Mouse (Mus musculus): ENCODE results near the gene Gripap1. TPM values are rescaled to one million over a fixed set of nuclear protein-coding genes. Genes with fewer than 3 reads are reported as not detected.
"Not testable (repeated sequence)": the region's sequence is repeated elsewhere in the genome, so short reads cannot be mapped to it uniquely, and the experiment has no call there.

Gene Gripap1
- polyA plus RNA-seq, 1 experiment from 2014 or later: 32.2 TPM

- no peak overlapping the region for H3K9ac ChIP-seq
- H3K4me1 ChIP-seq (replicated peaks): no peaks in the 10 kb centered on the region
- H3K9me3 ChIP-seq (replicated peaks): no peaks in the 10 kb centered on the region; the same call in 1 of the 2 replicates
- ATAC-seq (ENCODE audit: insufficient number of reproducible peaks, low FRiP score): no peak
- peaks cover 4% of the 10 kb centered on the region; the same call in 1 of the 2 replicates for H3K36me3 ChIP-seq
- no peak overlapping the region for H3K4me3 ChIP-seq
- no peak overlapping the region for H3K4me2 ChIP-seq
- H3K27me3 ChIP-seq (replicated peaks): no peaks in the 10 kb centered on the region
- no peak overlapping the region for H3K27ac ChIP-seq (ENCODE audit: poor library complexity, severe bottlenecking)
- WGBS: 10% methylated on average over 3 of the region's 3 CpGs
These were observed 10.3 kb upstream of the Gripap1 start for GRCm38 (mm10) chrX:7779294-7779693.

- no peaks in the 10 kb centered on the region for H3K36me3 ChIP-seq
- H3K4me1 ChIP-seq (replicated peaks): no peaks in the 10 kb centered on the region
- H3K27me3 ChIP-seq (replicated peaks): no peaks in the 10 kb centered on the region
- H3K4me3 ChIP-seq: no peak overlapping the region
- no peak overlapping the region for H3K27ac ChIP-seq (ENCODE audit: poor library complexity, severe bottlenecking)
- 77% methylated on average over 4 of the region's 4 CpGs for whole genome bisulfite sequencing
- H3K9ac ChIP-seq: no peak overlapping the region
- no peak for ATAC-seq (ENCODE audit: insufficient number of reproducible peaks, low FRiP score)
- H3K9me3 ChIP-seq (replicated peaks): no peaks in the 10 kb centered on the region; the same call in 1 of the 2 replicates
- no peak overlapping the region for H3K4me2 ChIP-seq
These were observed 6.9 kb upstream of the Gripap1 start for GRCm38 (mm10) chrX:7782603-7783092.

- no peaks in the 10 kb centered on the region for H3K27me3 ChIP-seq (replicated peaks)
- H3K27ac ChIP-seq (ENCODE audit: poor library complexity, severe bottlenecking): no peak overlapping the region
- H3K9me3 ChIP-seq (replicated peaks): no peaks in the 10 kb centered on the region
- peak overlapping the region; percentile 58 for H3K4me3 ChIP-seq
- no peak for ATAC-seq (ENCODE audit: insufficient number of reproducible peaks, low FRiP score)
- peak overlapping the region; percentile 69 for H3K9ac ChIP-seq
- 26% methylated on average over 5 of the region's 5 CpGs for WGBS
- 0 out of 2 replicates have a peak, but pooled peaks cover 4% of the 10 kb centered on the region for H3K36me3 ChIP-seq
- H3K4me1 ChIP-seq (replicated peaks): 0 out of 2 replicates have a peak, but pooled peaks cover 6% of the 10 kb centered on the region
- peak overlapping the region; percentile 69 for H3K4me2 ChIP-seq
These were observed 744 bp downstream of the Gripap1 start for GRCm38 (mm10) chrX:7790309-7790708.

- no peak for ATAC-seq (ENCODE audit: insufficient number of reproducible peaks, low FRiP score)
- H3K4me1 ChIP-seq (replicated peaks): 0 out of 2 replicates have a peak, but pooled peaks cover 6% of the 10 kb centered on the region
- no peak overlapping the region for H3K27ac ChIP-seq (ENCODE audit: poor library complexity, severe bottlenecking)
- H3K36me3 ChIP-seq: 0 out of 2 replicates have a peak, but pooled peaks cover 6% of the 10 kb centered on the region
- H3K27me3 ChIP-seq (replicated peaks): no peaks in the 10 kb centered on the region
- no peak overlapping the region for H3K9ac ChIP-seq
- WGBS: 41% methylated on average over 3 of the region's 3 CpGs
- H3K4me2 ChIP-seq: no peak overlapping the region
- no peak overlapping the region for H3K4me3 ChIP-seq
- H3K9me3 ChIP-seq (replicated peaks): no peaks in the 10 kb centered on the region
These were observed 3.8 kb downstream of the Gripap1 start for GRCm38 (mm10) chrX:7793361-7793760.

GRCm38 (mm10) chrX:7795016-7795415 is 5.5 kb downstream of the Gripap1 start:
- H3K36me3 ChIP-seq: peaks cover 14% of the 10 kb centered on the region; the same call in 1 of the 2 replicates
- H3K27ac ChIP-seq (ENCODE audit: poor library complexity, severe bottlenecking): no peak overlapping the region
- no peak overlapping the region for H3K4me3 ChIP-seq
- H3K9me3 ChIP-seq (replicated peaks): no peaks in the 10 kb centered on the region
- WGBS: 21% methylated on average over 7 of the region's 7 CpGs
- 0 out of 2 replicates have a peak, but pooled peaks cover 6% of the 10 kb centered on the region for H3K4me1 ChIP-seq (replicated peaks)
- ATAC-seq (ENCODE audit: insufficient number of reproducible peaks, low FRiP score): no peak
- no peak overlapping the region for H3K4me2 ChIP-seq
- H3K9ac ChIP-seq: no peak overlapping the region
- no peaks in the 10 kb centered on the region for H3K27me3 ChIP-seq (replicated peaks)

GRCm38 (mm10) chrX:7797327-7797726 is 7.8 kb downstream of the Gripap1 start:
- Histone ChIP-seq H3K9ac (no peak overlapping the region), H3K36me3 (peaks cover 26% of the 10 kb centered on the region; the same call in 1 of the 2 replicates), H3K4me2 (no peak overlapping the region), H3K4me3 (no peak overlapping the region), H3K27me3 (replicated peaks) (no peaks in the 10 kb centered on the region), H3K4me1 (replicated peaks) (no peaks in the 10 kb centered on the region), H3K9me3 (replicated peaks) (no peaks in the 10 kb centered on the region), H3K27ac (ENCODE audit: poor library complexity, severe bottlenecking) (no peak overlapping the region)
- 76% methylated on average over 3 of the region's 3 CpGs for WGBS
- ATAC-seq (ENCODE audit: insufficient number of reproducible peaks, low FRiP score): no peak

- H3K4me1 ChIP-seq (replicated peaks); H3K9ac ChIP-seq; ATAC-seq (ENCODE audit: insufficient number of reproducible peaks, low FRiP score); H3K27ac ChIP-seq (ENCODE audit: poor library complexity, severe bottlenecking); H3K9me3 ChIP-seq (replicated peaks); H3K4me2 ChIP-seq; H3K4me3 ChIP-seq; H3K27me3 ChIP-seq (replicated peaks): not testable (repeated sequence)
- WGBS: 91% methylated on average over 2 of the region's 2 CpGs
- peaks cover 36% of the 10 kb centered on the region for H3K36me3 ChIP-seq
These were observed 12.6 kb downstream of the Gripap1 start for GRCm38 (mm10) chrX:7802157-7802556.

- H3K9ac ChIP-seq; H3K27ac ChIP-seq (ENCODE audit: poor library complexity, severe bottlenecking); H3K4me1 ChIP-seq (replicated peaks); H3K27me3 ChIP-seq (replicated peaks); H3K4me2 ChIP-seq; H3K4me3 ChIP-seq; ATAC-seq (ENCODE audit: insufficient number of reproducible peaks, low FRiP score); H3K9me3 ChIP-seq (replicated peaks): not testable (repeated sequence)
- 49% methylated on average over 8 of the region's 8 CpGs for WGBS
- H3K36me3 ChIP-seq: peaks cover 56% of the 10 kb centered on the region
These were observed 25.5 kb downstream of the Gripap1 start for GRCm38 (mm10) chrX:7815016-7815415.

GRCm38 (mm10) chrX:7821865-7822779 is 32.6 kb downstream of the Gripap1 start, which contains the start of gene Kcnd1:
Kcnd1 (plus strand) TSS chrX:7822289.
- ATAC-seq (ENCODE audit: insufficient number of reproducible peaks, low FRiP score): no peak; the same call in 1 of the 2 replicates
- Histone ChIP-seq H3K27me3 (replicated peaks) (no peaks in the 10 kb centered on the region), H3K4me2 (peak within 1 kb of the TSS; percentile 81), H3K9ac (peak within 1 kb of the TSS; percentile 63), H3K4me1 (replicated peaks) (peaks cover 8% of the 10 kb centered on the region), H3K9me3 (replicated peaks) (peaks cover 4% of the 10 kb centered on the region), H3K27ac (ENCODE audit: poor library complexity, severe bottlenecking) (no peak within 1 kb of the TSS), H3K4me3 (peak within 1 kb of the TSS; percentile 53), H3K36me3 (peaks cover 20% of the 10 kb centered on the region)
- 10% methylated on average over 23 of the region's 24 CpGs for WGBS

GRCm38 (mm10) chrX:7837146-7837545 is 47.6 kb downstream of the Gripap1 start:
- ATAC-seq (ENCODE audit: insufficient number of reproducible peaks, low FRiP score): no peak
- no peak overlapping the region for H3K9ac ChIP-seq
- no peaks in the 10 kb centered on the region for H3K27me3 ChIP-seq (replicated peaks)
- 0 out of 2 replicates have a peak, but pooled peaks cover 2% of the 10 kb centered on the region for H3K9me3 ChIP-seq (replicated peaks)
- WGBS: 53% methylated on average over 1 of the region's 1 CpGs
- H3K4me2 ChIP-seq: no peak overlapping the region
- no peak overlapping the region for H3K27ac ChIP-seq (ENCODE audit: poor library complexity, severe bottlenecking)
- H3K4me1 ChIP-seq (replicated peaks): no peaks in the 10 kb centered on the region
- no peak overlapping the region for H3K4me3 ChIP-seq
- H3K36me3 ChIP-seq: no peaks in the 10 kb centered on the region; the same call in 1 of the 2 replicates

- Histone ChIP-seq H3K27ac (ENCODE audit: poor library complexity, severe bottlenecking) (peak overlapping the region; percentile 59; the same call in 1 of the 2 replicates), H3K27me3 (replicated peaks) (no peaks in the 10 kb centered on the region), H3K9ac (no peak overlapping the region), H3K4me3 (peak overlapping the region; percentile 96), H3K36me3 (no peaks in the 10 kb centered on the region; the same call in 1 of the 2 replicates), H3K4me1 (replicated peaks) (peaks cover 8% of the 10 kb centered on the region), H3K9me3 (replicated peaks) (0 out of 2 replicates have a peak, but pooled peaks cover 3% of the 10 kb centered on the region), H3K4me2 (peak overlapping the region; percentile 57)
- WGBS: 14% methylated on average over 7 of the region's 7 CpGs
- no peak for ATAC-seq (ENCODE audit: insufficient number of reproducible peaks, low FRiP score)
These were observed 51.2 kb downstream of the Gripap1 start for GRCm38 (mm10) chrX:7840842-7841162.

Data from heart, embryonic 12.5 days (tissue).